Mouse (Mus musculus) kidney, embryonic 16.5 days (tissue): ENCODE measurements at regions not wholly inside any gene's neighbourhood (a gene's known extent, or its start where the extent isn't known, plus 50 kb on each side); places are given as distances from the start of the nearest gene placed in this dataset.

Experiments
- ATAC-seq: fragments of 200-750 bp; cut with Nextera tagmentation; 2 replicates; pipeline ENCODE4 v1.8.0; 2017; ENCODE audit warnings: moderate TSS enrichment; ENCODE audit not compliant: low FRiP score, low TSS enrichment
- H3K27ac ChIP-seq: fragments of 300-500 bp; sonication (generic); 2 replicates; pipeline ENCODE4 v1.5.1; 2014; ENCODE audit warnings: low read length
- H3K27me3 ChIP-seq: fragments of 300-500 bp; sonication (generic); 2 replicates; pipeline ENCODE4 v1.6.1; 2014; ENCODE audit warnings: low read length, control low read depth, mixed read lengths; ENCODE audit not compliant: insufficient read depth
- H3K36me3 ChIP-seq: fragments of 300-500 bp; sonication (generic); 2 replicates; pipeline ENCODE4 v1.6.1; 2014; ENCODE audit warnings: low read length, control low read depth, mixed read lengths; ENCODE audit not compliant: insufficient read depth
- H3K4me1 ChIP-seq: fragments of 300-500 bp; sonication (generic); 2 replicates; pipeline ENCODE4 v1.6.1; 2014; ENCODE audit warnings: low read length, control low read depth, mixed read lengths; ENCODE audit not compliant: insufficient read depth
- H3K4me2 ChIP-seq: fragments of 300-500 bp; sonication (generic); replicated peaks from 2 replicates; pipeline ENCODE4 v1.6.1; 2014; ENCODE audit warnings: low read depth, low read length
- H3K4me3 ChIP-seq: fragments of 300-500 bp; sonication (generic); 2 replicates; pipeline ENCODE4 v1.5.1; 2014; ENCODE audit warnings: mild to moderate bottlenecking, low read length
- H3K9ac ChIP-seq: fragments of 300-500 bp; sonication (generic); replicated peaks from 2 replicates; pipeline ENCODE4 v1.6.1; 2014; ENCODE audit warnings: low read length
- H3K9me3 ChIP-seq: fragments of 300-500 bp; sonication (generic); 2 replicates; pipeline ENCODE4 v1.6.1; 2016; ENCODE audit warnings: low read length, control low read depth
- whole genome bisulfite sequencing: fragments of 180-500 bp; shearing (Covaris S2); extraction: QIAGEN DNeasy Blood & Tissue Kit; methylation state at CpG from one replicate; pipeline ENCODE4 v1.1.7; 2014; 5-methylcytosine and 5-hydroxymethylcytosine counted together

GRCm38 (mm10) chr15:93710493-93711149 lies 114.9 kb upstream of the Prickle1 start:
- peak overlapping the region; percentile 56 for H3K27ac ChIP-seq
- H3K4me1 ChIP-seq, result peaks cover 58% of the 10 kb centered on the region
- no peak overlapping the region for H3K4me3 ChIP-seq
- no peak overlapping the region for H3K4me2 ChIP-seq
- ATAC-seq, result peak; percentile 29; the same call in 1 of the 2 replicates
- 43% methylated on average over 15 of the region's 15 CpGs for WGBS
- H3K27me3 ChIP-seq, result no peaks in the 10 kb centered on the region
- H3K36me3 ChIP-seq, result no peaks in the 10 kb centered on the region
- no peak overlapping the region for H3K9ac ChIP-seq
- H3K9me3 ChIP-seq, result no peaks in the 10 kb centered on the region

GRCm38 (mm10) chr15:93706366-93706930 lies 110.8 kb upstream of the Prickle1 start:
- Histone ChIP-seq H3K27ac (no peak overlapping the region), H3K27me3 (no peaks in the 10 kb centered on the region), H3K4me2 (no peak overlapping the region), H3K4me1 (peaks cover 42% of the 10 kb centered on the region), H3K36me3 (no peaks in the 10 kb centered on the region), H3K9ac (no peak overlapping the region), H3K4me3 (no peak overlapping the region), H3K9me3 (no peaks in the 10 kb centered on the region)
- WGBS, result 50% methylated on average over 11 of the region's 11 CpGs
- ATAC-seq, result 0 out of 2 replicates have a peak, but pooled peaks have one; percentile 13

DNA sequence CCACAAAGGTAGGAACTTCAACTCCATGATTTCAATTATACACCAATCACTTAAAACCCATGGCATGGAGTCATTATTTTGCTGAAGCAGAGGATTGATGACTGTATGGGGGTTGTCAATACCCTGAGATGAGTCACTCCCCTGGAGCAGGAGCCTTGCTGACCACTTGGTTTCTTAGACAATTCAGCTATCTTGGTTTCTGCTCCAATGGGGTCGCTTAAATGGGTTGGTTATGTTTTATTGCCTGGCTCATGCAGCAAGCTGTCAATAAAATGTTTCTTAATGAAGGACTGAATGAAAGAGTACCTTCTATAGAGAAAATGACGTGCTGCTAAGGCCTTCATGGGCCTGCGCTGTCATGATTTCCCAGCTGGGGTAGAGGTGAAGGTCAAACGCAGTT lies 110.0 kb upstream of the Prickle1 start:
- Histone ChIP-seq H3K4me1 (peaks cover 34% of the 10 kb centered on the region), H3K4me2 (no peak overlapping the region), H3K36me3 (no peaks in the 10 kb centered on the region), H3K9ac (no peak overlapping the region), H3K4me3 (no peak overlapping the region), H3K27me3 (no peaks in the 10 kb centered on the region), H3K27ac (no peak overlapping the region), H3K9me3 (no peaks in the 10 kb centered on the region)
- ATAC-seq, result no peak
- 78% methylated on average over 4 of the region's 4 CpGs for WGBS

DNA sequence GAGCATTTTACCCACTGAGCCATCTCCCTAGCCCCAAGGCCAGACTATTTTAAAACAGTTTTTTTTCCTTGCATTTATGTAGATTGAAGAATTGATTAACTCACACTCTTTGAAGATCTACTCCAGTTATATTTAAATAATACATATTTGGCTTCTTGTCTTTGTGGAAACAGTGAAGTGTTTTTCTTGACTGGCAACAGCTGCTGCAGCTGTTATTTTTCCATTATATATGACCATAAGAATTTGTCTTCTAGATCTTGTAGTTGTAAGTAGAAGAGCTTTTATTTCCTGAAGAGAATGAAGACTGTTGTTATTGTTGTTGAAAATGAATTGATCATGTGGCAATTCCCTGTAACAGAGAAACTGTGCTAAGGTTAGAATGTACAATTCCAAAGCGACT lies 109.4 kb upstream of the Prickle1 start:
- ATAC-seq, result no peak
- Histone ChIP-seq H3K4me3 (no peak overlapping the region), H3K27me3 (no peaks in the 10 kb centered on the region), H3K4me1 (peaks cover 30% of the 10 kb centered on the region), H3K9me3 (no peaks in the 10 kb centered on the region), H3K27ac (no peak overlapping the region), H3K36me3 (no peaks in the 10 kb centered on the region), H3K9ac (no peak overlapping the region), H3K4me2 (no peak overlapping the region)
- 100% methylated on average over 1 of the region's 1 CpGs for WGBS

DNA sequence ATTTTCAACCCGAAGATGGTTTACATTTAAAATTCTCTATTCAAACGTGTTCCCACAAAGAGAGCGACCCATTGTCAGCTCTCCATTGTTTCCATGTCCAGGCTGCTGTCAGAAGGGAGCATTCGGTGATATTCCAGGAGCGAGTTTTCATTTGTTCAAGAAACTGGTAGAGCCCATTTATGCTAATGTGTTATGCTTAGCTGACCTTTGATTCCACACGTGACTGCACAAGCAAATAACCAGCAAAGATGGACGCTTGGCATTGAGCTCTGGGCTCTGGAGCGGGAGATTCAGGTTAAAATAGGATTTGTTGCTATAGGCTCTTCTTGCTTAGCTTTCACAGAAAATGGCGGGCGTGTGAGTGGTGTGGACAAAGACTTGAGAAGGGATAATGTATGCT lies 105.3 kb upstream of the Prickle1 start:
- ATAC-seq, result no peak
- no peak overlapping the region for H3K4me3 ChIP-seq
- peaks cover 18% of the 10 kb centered on the region; the same call in 1 of the 2 replicates for H3K4me1 ChIP-seq
- no peak overlapping the region for H3K9ac ChIP-seq
- H3K4me2 ChIP-seq, result no peak overlapping the region
- no peak overlapping the region for H3K27ac ChIP-seq
- no peaks in the 10 kb centered on the region for H3K27me3 ChIP-seq
- H3K9me3 ChIP-seq, result no peaks in the 10 kb centered on the region
- no peaks in the 10 kb centered on the region for H3K36me3 ChIP-seq
- WGBS, result 70% methylated on average over 10 of the region's 10 CpGs

GRCm38 (mm10) chr15:93699971-93700370 lies 104.3 kb upstream of the Prickle1 start:
- Histone ChIP-seq H3K9ac (no peak overlapping the region), H3K4me1 (peaks cover 14% of the 10 kb centered on the region; the same call in 1 of the 2 replicates), H3K27me3 (no peaks in the 10 kb centered on the region), H3K27ac (no peak overlapping the region), H3K4me2 (no peak overlapping the region), H3K9me3 (no peaks in the 10 kb centered on the region), H3K4me3 (no peak overlapping the region), H3K36me3 (no peaks in the 10 kb centered on the region)
- 63% methylated on average over 9 of the region's 9 CpGs for WGBS
- ATAC-seq, result no peak

DNA sequence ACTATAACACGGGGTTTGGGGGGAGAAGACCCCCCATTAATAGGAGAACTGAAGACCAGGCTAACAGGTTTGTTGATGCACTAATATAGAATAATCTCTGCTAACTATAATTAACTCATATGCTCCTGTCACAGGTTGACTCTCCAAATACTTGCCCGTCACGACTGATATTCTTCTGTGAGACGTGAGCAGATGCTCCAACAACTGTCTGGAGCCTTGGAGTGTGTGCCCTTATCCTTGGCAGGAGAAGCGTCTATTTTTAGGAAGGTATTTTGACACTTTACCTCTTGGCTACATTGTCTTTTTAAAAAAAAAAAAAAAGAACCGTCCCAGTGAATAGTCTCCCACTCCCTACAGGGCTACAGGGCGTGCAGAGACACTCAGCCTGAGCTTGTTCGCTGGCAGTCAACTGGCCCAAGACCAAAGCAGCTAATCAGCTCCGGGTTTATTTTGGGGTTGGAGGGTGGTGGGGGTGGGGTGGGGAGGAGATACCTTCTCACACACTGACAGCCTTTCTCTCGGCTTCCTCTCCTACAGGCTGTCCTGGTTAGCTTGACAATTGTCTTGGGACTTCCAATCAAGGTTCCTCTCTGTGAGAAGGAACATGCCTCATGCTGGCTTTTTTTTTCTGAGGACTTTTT lies 102.6 kb upstream of the Prickle1 start:
- Histone ChIP-seq H3K4me3 (no peak overlapping the region), H3K4me2 (peak overlapping the region; percentile 22; the same call in 1 of the 2 replicates), H3K9ac (no peak overlapping the region), H3K27me3 (no peaks in the 10 kb centered on the region), H3K4me1 (peaks cover 14% of the 10 kb centered on the region; the same call in 1 of the 2 replicates), H3K36me3 (no peaks in the 10 kb centered on the region), H3K27ac (no peak overlapping the region), H3K9me3 (no peaks in the 10 kb centered on the region)
- no peak for ATAC-seq
- 42% methylated on average over 10 of the region's 10 CpGs for WGBS

- no peaks in the 10 kb centered on the region for H3K4me1 ChIP-seq
- no peaks in the 10 kb centered on the region for H3K36me3 ChIP-seq
- no peak overlapping the region for H3K27ac ChIP-seq
- WGBS, result 64% methylated on average over 6 of the region's 6 CpGs
- no peaks in the 10 kb centered on the region for H3K27me3 ChIP-seq
- no peak overlapping the region for H3K4me3 ChIP-seq
- ATAC-seq, result no peak
- H3K9ac ChIP-seq, result no peak overlapping the region
- no peaks in the 10 kb centered on the region for H3K9me3 ChIP-seq
- no peak overlapping the region for H3K4me2 ChIP-seq
These were observed 95.0 kb upstream of the Prickle1 start for GRCm38 (mm10) chr15:93690717-93691116.

GRCm38 (mm10) chr15:93690011-93690410 lies 94.3 kb upstream of the Prickle1 start:
- Histone ChIP-seq H3K9ac (no peak overlapping the region), H3K4me3 (no peak overlapping the region), H3K36me3 (no peaks in the 10 kb centered on the region), H3K4me1 (no peaks in the 10 kb centered on the region), H3K9me3 (no peaks in the 10 kb centered on the region), H3K27ac (no peak overlapping the region), H3K27me3 (no peaks in the 10 kb centered on the region), H3K4me2 (no peak overlapping the region)
- 81% methylated on average over 9 of the region's 10 CpGs for WGBS
- no peak for ATAC-seq

GRCm38 (mm10) chr15:93686385-93686784 lies 90.7 kb upstream of the Prickle1 start:
- H3K4me2 ChIP-seq, result no peak overlapping the region
- 0 out of 2 replicates have a peak, but pooled peaks cover 4% of the 10 kb centered on the region for H3K4me1 ChIP-seq
- H3K27ac ChIP-seq, result no peak overlapping the region
- H3K9ac ChIP-seq, result no peak overlapping the region
- H3K27me3 ChIP-seq, result no peaks in the 10 kb centered on the region
- 58% methylated on average over 9 of the region's 9 CpGs for WGBS
- H3K36me3 ChIP-seq, result no peaks in the 10 kb centered on the region
- no peaks in the 10 kb centered on the region for H3K9me3 ChIP-seq
- no peak overlapping the region for H3K4me3 ChIP-seq
- ATAC-seq, result no peak
